Mouse (Mus musculus): ENCODE results near the gene Rgs16.
"Not testable (repeated sequence)": the region's sequence is repeated elsewhere in the genome, so short reads cannot be mapped to it uniquely, and the experiment has no call there.

The Rgs16 gene

GRCm38 (mm10) chr1:153751763-153752301 lies 11.7 kb downstream of the Rgs16 start:
- DNase-seq (ENCODE audit: low spot score), result peak; percentile 55

GRCm38 (mm10) chr1:153752521-153752920 lies 12.4 kb downstream of the Rgs16 start:
- no peak for DNase-seq (ENCODE audit: low spot score)

- DNase-seq (ENCODE audit: low spot score), result no peak
Observed at GRCm38 (mm10) chr1:153753725-153754464, 13.7 kb downstream of the Rgs16 start.

- no peak for DNase-seq (ENCODE audit: low spot score)
Observed at GRCm38 (mm10) chr1:153764136-153764535, 24.0 kb downstream of the Rgs16 start.

GRCm38 (mm10) chr1:153766298-153766697 lies 26.1 kb downstream of the Rgs16 start:
- DNase-seq (ENCODE audit: low spot score), result no peak

GRCm38 (mm10) chr1:153767281-153767680 lies 27.1 kb downstream of the Rgs16 start:
- no peak for DNase-seq (ENCODE audit: low spot score)

- DNase-seq (ENCODE audit: low spot score), result no peak
Observed at GRCm38 (mm10) chr1:153768465-153768864, 28.3 kb downstream of the Rgs16 start.

GRCm38 (mm10) chr1:153769571-153769970 lies 29.4 kb downstream of the Rgs16 start:
- not testable (repeated sequence) for DNase-seq (ENCODE audit: low spot score)

- no peak for DNase-seq (ENCODE audit: low spot score)
Observed at GRCm38 (mm10) chr1:153769998-153770775, 30.0 kb downstream of the Rgs16 start.

GRCm38 (mm10) chr1:153770776-153771167 lies 30.6 kb downstream of the Rgs16 start:
- no peak for DNase-seq (ENCODE audit: low spot score)

- DNase-seq (ENCODE audit: low spot score), result no peak
Observed at GRCm38 (mm10) chr1:153775174-153775573, 35.0 kb downstream of the Rgs16 start.

GRCm38 (mm10) chr1:153776257-153776656 lies 36.1 kb downstream of the Rgs16 start:
- no peak for DNase-seq (ENCODE audit: low spot score)

- no peak for DNase-seq (ENCODE audit: low spot score)
Observed at GRCm38 (mm10) chr1:153778205-153778604, 38.1 kb downstream of the Rgs16 start.

- DNase-seq (ENCODE audit: low spot score), result no peak
Observed at GRCm38 (mm10) chr1:153783339-153783738, 43.2 kb downstream of the Rgs16 start.

- DNase-seq (ENCODE audit: low spot score), result no peak
Observed at GRCm38 (mm10) chr1:153785608-153786007, 45.5 kb downstream of the Rgs16 start.

- DNase-seq (ENCODE audit: low spot score), result no peak
Observed at GRCm38 (mm10) chr1:153790708-153791107, 50.6 kb downstream of the Rgs16 start.

- DNase-seq (ENCODE audit: low spot score), result no peak
Observed at GRCm38 (mm10) chr1:153794241-153794640, 54.1 kb downstream of the Rgs16 start.

Data from urinary bladder, postnatal 14 days (tissue).